Mouse (Mus musculus): ENCODE measurements at regions not wholly inside any gene's neighbourhood (a gene's known extent, or its start where the extent isn't known, plus 50 kb on each side); places are given as distances from the start of the nearest gene placed in this dataset.

DNA sequence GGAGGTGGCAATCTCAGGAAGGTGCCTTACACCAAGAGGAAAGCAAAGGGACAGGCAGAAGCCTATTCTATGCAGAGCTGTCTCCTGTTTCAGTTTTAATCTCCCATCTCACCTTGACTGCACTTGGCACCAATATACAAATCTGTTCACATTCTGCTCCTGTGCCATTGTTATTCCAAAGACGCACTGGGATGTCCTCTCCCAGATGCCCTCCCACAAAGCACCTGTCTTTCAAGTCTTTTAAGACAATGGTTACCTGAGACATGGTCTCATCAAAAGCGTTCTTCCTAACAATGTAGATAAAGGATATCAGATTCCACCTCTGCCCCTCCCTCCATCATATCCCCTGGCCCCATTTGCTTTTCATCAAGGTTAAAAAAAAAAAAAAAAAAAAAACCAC lies 64.2 kb upstream of the Aldh1a3 start:
- no peak for DNase-seq (ENCODE audit: low spot score in 2 of 2)

- no peak for DNase-seq (ENCODE audit: low spot score in 2 of 2)
Measured at GRCm38 (mm10) chr7:66490073-66490472, 62.8 kb upstream of the Aldh1a3 start.

DNA sequence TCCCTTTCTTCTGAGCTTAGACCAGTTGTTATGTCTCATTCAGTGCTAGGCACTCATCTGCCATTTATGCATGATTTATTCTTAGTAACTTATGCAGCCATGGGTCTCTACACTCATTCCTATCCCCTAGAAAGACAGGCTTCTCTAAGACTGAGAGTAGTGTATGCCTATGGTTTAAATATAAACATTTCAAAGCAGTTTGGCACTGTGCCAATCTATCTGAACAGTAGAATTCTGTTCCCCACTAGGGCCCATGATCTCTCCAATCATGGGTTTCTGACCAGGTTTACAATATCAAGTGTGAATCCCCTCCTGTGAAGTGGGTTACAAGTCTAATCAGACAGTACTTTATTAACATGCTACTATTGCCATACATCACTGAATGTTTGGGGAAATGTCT lies 60.4 kb upstream of the Aldh1a3 start:
- no peak for DNase-seq (ENCODE audit: low spot score in 2 of 2)

DNA sequence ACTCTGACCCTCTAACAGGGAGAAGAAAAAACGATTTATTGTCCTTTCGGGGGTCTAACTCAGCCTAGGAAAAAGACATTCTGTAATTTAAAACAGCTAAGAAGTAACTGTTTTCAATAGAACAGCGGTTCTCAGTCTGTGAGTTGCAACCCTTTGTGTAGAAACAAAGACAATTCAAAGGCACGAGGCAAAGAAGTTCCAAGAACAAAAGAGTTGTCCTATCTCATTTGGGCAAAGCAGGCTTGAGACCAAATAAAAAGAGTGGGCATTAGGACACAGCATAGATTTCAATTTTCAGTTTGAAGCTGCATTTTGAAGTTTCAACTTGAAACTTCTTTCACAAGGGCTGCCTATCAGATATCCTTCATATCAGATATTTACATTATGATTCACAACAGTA lies 53.1 kb upstream of the Aldh1a3 start:
- DNase-seq (ENCODE audit: low spot score in 2 of 2), result no peak

DNA sequence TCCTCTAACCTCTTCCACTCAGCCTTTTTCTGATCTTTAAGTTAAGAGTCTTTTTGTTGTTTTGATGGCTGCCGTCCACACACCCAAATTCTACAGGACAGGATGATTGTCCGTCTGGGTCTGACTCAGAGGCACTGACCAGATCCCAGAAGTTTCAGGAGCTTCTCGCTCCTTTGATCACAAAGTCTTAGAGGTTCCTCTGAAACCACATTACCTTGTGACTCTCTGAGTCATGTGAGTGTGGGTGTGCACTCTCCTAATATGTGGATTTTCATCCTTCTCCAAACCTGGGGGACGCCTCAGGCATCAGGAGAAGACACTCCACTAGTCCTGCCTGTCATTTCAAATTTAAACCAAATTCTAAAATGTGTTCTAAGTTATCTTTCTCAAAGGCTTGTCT lies 52.0 kb upstream of the Aldh1a3 start:
- no peak for DNase-seq (ENCODE audit: low spot score in 2 of 2)

GRCm38 (mm10) chr7:66478106-66478505 lies 50.8 kb upstream of the Aldh1a3 start:
- no peak for DNase-seq (ENCODE audit: low spot score in 2 of 2)

- DNase-seq (ENCODE audit: low spot score in 2 of 2), result no peak
Measured at GRCm38 (mm10) chr7:66477475-66477874, 50.2 kb upstream of the Aldh1a3 start.

All from right cerebral cortex, postnatal 10 days (tissue).